Mouse (Mus musculus) lung, embryonic 15.5 days (tissue): Measurements from ENCODE around the gene Zbtb3. TPM values are rescaled to one million over a fixed set of nuclear protein-coding genes. Genes with fewer than 3 reads are reported as not detected.

Experiments
- ATAC-seq: fragments of 200-750 bp; cut with Nextera tagmentation; 2 replicates; pipeline ENCODE4 v1.8.0; 2017; ENCODE audit warnings: moderate number of reproducible peaks, borderline replicate concordance; ENCODE audit not compliant: low FRiP score, low TSS enrichment; ENCODE audit errors: extremely low read depth
- H3K27ac ChIP-seq: fragments of 300-500 bp; sonication (generic); 2 replicates; pipeline ENCODE4 v1.5.1; 2015; ENCODE audit warnings: moderate library complexity, mild to moderate bottlenecking, inconsistent platforms
- H3K27me3 ChIP-seq: fragments of 300-500 bp; sonication (generic); 2 replicates; pipeline ENCODE4 v1.6.1; 2015; ENCODE audit warnings: inconsistent platforms
- H3K36me3 ChIP-seq: fragments of 300-500 bp; sonication (generic); 2 replicates; pipeline ENCODE4 v1.6.1; 2015; ENCODE audit warnings: inconsistent platforms
- H3K4me1 ChIP-seq: fragments of 300-500 bp; sonication (generic); 2 replicates; pipeline ENCODE4 v1.6.1; 2015; ENCODE audit warnings: inconsistent platforms
- H3K4me2 ChIP-seq: fragments of 300-500 bp; sonication (generic); 2 replicates; pipeline ENCODE4 v1.6.1; 2015; ENCODE audit warnings: inconsistent platforms, mild to moderate bottlenecking, moderate library complexity
- H3K4me3 ChIP-seq: fragments of 300-500 bp; sonication (generic); 2 replicates; pipeline ENCODE4 v1.5.1; 2015; ENCODE audit warnings: mild to moderate bottlenecking, inconsistent platforms
- H3K9ac ChIP-seq: fragments of 300-500 bp; sonication (generic); 2 replicates; pipeline ENCODE4 v1.6.1; 2015; ENCODE audit warnings: inconsistent platforms
- H3K9me3 ChIP-seq: fragments of 300-500 bp; sonication (generic); 2 replicates; pipeline ENCODE4 v1.6.1; 2016; ENCODE audit warnings: inconsistent platforms
- whole genome bisulfite sequencing: fragments of 180-500 bp; shearing (Covaris S2); methylation state at CpG from one replicate; pipeline ENCODE4 v1.1.7; 2015; 5-methylcytosine and 5-hydroxymethylcytosine counted together
- polyA plus RNA-seq: library from polyadenylated mRNA; unstranded; fragments of >200 nt; fragmentation: Nextera tagmentation; extraction: Ambion mirVana; gene quantifications from 2 replicates; pipeline ENCODE4 v1.2.1, GENCODE M21; 2015

The Zbtb3 gene
- 5.7 and 6.4 TPM in 2 replicates for polyA plus RNA-seq

- ATAC-seq: peak; percentile 97
These were observed at the start of gene Zbtb3 for GRCm38 (mm10) chr19:8802130-8802821. Zbtb3 (plus strand) TSS chr19:8802555.

GRCm38 (mm10) chr19:8755652-8756051 lies 46.7 kb upstream of the Zbtb3 start:
- peaks cover 20% of the 10 kb centered on the region for H3K4me1 ChIP-seq
- H3K4me3 ChIP-seq: peak overlapping the region; percentile 67

More at GRCm38 (mm10) chr19:8802130-8802821, at the start of gene Zbtb3:
- peaks cover 22% of the 10 kb centered on the region; the same call in 1 of the 2 replicates for H3K36me3 ChIP-seq
- WGBS: under 1% methylated on average over 30 of the region's 30 CpGs
- peak within 1 kb of the TSS; percentile 92 for H3K27ac ChIP-seq
- H3K27me3 ChIP-seq: no peaks in the 10 kb centered on the region
- H3K4me1 ChIP-seq: peaks cover 22% of the 10 kb centered on the region
- peak within 1 kb of the TSS; percentile 60 for H3K9ac ChIP-seq
- H3K4me2 ChIP-seq: peak within 1 kb of the TSS; percentile 87
- no peaks in the 10 kb centered on the region for H3K9me3 ChIP-seq
- peak within 1 kb of the TSS; percentile 72 for H3K4me3 ChIP-seq

DNA sequence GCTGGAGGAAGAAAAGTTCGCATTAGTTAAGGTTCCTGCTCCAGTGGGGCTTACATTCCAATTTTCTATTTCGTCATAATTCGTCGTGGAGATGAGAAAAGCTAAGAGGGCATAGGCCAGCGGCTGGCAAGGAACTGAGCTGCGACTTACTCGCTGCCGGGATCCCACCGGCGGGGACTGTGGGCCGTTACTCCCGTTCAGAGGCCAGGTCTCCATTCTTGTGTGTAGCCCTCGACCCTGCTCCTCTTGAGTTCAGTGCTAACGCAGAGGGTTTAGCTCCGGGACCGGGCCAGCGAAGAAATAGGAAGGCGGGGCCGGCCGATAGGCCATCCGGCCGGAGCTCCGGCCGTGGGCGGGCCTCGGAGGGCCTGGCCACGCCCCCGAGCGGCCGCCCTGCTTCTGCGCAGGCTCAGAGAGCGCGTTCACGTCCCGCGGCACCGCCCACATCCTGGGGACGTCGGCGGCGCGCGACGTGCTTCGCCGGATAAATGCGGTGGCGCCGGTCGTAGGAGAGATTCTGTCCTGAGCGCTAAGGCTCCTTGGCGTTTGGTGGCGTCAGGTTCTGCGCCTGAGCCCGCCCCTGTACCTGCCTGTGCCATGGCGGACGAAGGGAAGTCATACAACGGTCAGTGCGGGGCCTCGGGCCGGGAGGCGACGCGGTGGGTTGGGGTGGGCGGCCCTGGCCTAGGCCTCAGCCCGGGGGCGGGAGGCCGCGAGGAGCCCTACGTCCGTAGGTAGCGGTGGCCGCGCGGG lies 45.5 kb upstream of the Zbtb3 start, which contains the start of gene Nxf1:
Gene Nxf1 (plus strand): TSS at position 439 of the 753 bp plus-strand sequence.
- peak within 1 kb of the TSS; percentile 67 for H3K4me3 ChIP-seq
- peak within 1 kb of the TSS; percentile 66 for H3K4me2 ChIP-seq
- H3K27me3 ChIP-seq: no peaks in the 10 kb centered on the region
- H3K9me3 ChIP-seq: no peaks in the 10 kb centered on the region
- peak within 1 kb of the TSS; percentile 87 for H3K27ac ChIP-seq
- WGBS: under 1% methylated on average over 74 of the region's 75 CpGs
- peaks cover 20% of the 10 kb centered on the region for H3K4me1 ChIP-seq
- H3K36me3 ChIP-seq: peaks cover 33% of the 10 kb centered on the region
- peak within 1 kb of the TSS; percentile 83 for H3K9ac ChIP-seq
- peak; percentile 95 for ATAC-seq

More at GRCm38 (mm10) chr19:8755652-8756051, 46.7 kb upstream of the Zbtb3 start:
- ATAC-seq: no peak
- Histone ChIP-seq H3K9ac (no peak overlapping the region), H3K27ac (no peak overlapping the region), H3K4me2 (peak overlapping the region; percentile 60), H3K36me3 (peaks cover 44% of the 10 kb centered on the region), H3K9me3 (no peaks in the 10 kb centered on the region), H3K27me3 (no peaks in the 10 kb centered on the region)
- 51% methylated on average over 3 of the region's 3 CpGs for WGBS

DNA sequence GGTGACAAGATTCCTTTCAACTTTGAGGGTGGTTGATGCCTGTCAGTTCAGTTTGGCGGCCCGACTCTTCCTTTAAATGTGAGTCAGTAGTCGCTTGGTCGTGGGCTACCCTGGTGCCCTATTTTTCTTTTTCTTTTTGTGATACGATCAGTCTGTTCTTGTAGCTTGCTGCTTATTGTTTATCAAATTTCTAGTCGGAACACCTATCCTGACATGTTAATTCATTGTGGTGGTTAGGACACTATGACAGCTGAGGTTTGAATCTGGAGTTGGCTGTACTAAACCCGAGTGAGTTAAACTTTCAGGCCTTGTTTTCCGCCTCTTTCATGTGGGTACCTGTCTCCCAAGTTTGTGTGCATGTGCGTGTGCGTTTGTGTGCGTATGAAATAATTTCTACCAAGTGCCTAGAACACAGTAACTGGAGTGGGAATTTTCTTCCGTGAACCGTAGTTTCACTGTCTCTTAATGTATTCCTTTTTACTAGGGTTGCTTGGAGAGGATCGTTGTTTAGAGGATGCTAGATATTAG lies 44.8 kb upstream of the Zbtb3 start:
- H3K9ac ChIP-seq: peak overlapping the region; percentile 83
- peaks cover 20% of the 10 kb centered on the region for H3K4me1 ChIP-seq
- 4% methylated on average over 14 of the region's 14 CpGs for WGBS
- no peaks in the 10 kb centered on the region for H3K9me3 ChIP-seq
- peak overlapping the region; percentile 67 for H3K4me3 ChIP-seq
- H3K4me2 ChIP-seq: peak overlapping the region; percentile 66
- H3K27ac ChIP-seq: peak overlapping the region; percentile 87
- H3K27me3 ChIP-seq: no peaks in the 10 kb centered on the region
- peaks cover 28% of the 10 kb centered on the region for H3K36me3 ChIP-seq
- no peak for ATAC-seq

DNA sequence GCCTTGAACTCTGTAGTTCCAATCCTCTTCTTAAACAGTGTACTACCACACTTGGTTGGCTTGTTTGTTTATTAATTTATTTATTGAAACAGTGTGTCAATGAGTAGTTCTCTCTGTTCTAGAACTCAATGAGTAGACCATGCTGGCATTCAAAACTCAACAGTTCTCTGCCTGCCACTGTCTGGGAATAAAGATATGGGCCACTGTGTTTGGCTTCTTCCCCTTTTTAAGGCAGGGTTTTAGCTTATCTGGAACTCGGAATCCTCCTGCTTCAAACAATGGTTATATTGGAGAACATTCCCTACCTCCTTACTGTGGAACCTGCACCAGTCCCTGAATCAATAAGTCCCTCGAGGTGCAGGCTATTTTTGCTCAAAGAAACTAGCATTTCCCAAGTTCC lies 43.5 kb upstream of the Zbtb3 start:
- no peaks in the 10 kb centered on the region for H3K9me3 ChIP-seq
- 84% methylated on average over 2 of the region's 2 CpGs for WGBS
- 0 out of 2 replicates have a peak overlapping the region, but pooled peaks have one; percentile 67 for H3K4me3 ChIP-seq
- no peak for ATAC-seq
- peak overlapping the region; percentile 66; the same call in 1 of the 2 replicates for H3K4me2 ChIP-seq
- H3K36me3 ChIP-seq: peaks cover 29% of the 10 kb centered on the region
- H3K9ac ChIP-seq: no peak overlapping the region
- peaks cover 20% of the 10 kb centered on the region for H3K4me1 ChIP-seq
- no peaks in the 10 kb centered on the region for H3K27me3 ChIP-seq
- no peak overlapping the region for H3K27ac ChIP-seq

DNA sequence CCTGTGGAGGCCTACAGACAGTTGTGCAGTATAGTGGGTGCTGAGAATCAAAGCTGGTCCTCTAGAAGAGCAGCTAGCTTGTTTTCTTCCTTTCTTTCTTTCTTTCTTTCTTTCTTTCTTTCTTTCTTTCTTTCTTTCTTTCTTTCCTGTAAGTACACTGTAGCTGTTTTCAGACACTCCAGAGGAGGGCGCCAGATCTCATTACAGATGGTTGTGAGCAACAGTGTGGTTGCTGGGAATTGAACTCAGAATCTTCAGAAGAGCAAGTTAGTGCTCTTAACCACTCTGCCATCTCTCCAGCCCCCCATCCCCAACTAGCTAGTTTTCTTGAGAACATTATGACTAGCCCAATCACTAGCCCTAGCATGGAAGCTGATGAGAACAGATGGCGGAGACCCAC lies 41.6 kb upstream of the Zbtb3 start:
- Histone ChIP-seq H3K4me2 (no peak overlapping the region), H3K36me3 (peaks cover 34% of the 10 kb centered on the region), H3K4me3 (no peak overlapping the region), H3K27ac (no peak overlapping the region), H3K9me3 (no peaks in the 10 kb centered on the region), H3K27me3 (no peaks in the 10 kb centered on the region), H3K9ac (no peak overlapping the region), H3K4me1 (peaks cover 15% of the 10 kb centered on the region)
- WGBS: 91% methylated on average over 2 of the region's 2 CpGs
- no peak for ATAC-seq

GRCm38 (mm10) chr19:8763276-8763675 lies 39.1 kb upstream of the Zbtb3 start:
- 89% methylated on average over 4 of the region's 4 CpGs for WGBS
- no peak for ATAC-seq
- H3K27me3 ChIP-seq: no peaks in the 10 kb centered on the region
- no peak overlapping the region for H3K9ac ChIP-seq
- H3K27ac ChIP-seq: no peak overlapping the region
- peaks cover 8% of the 10 kb centered on the region for H3K4me1 ChIP-seq
- H3K4me3 ChIP-seq: no peak overlapping the region
- no peak overlapping the region for H3K4me2 ChIP-seq
- H3K36me3 ChIP-seq: peaks cover 59% of the 10 kb centered on the region
- no peaks in the 10 kb centered on the region for H3K9me3 ChIP-seq

- Histone ChIP-seq H3K9ac (no peak overlapping the region), H3K9me3 (no peaks in the 10 kb centered on the region), H3K4me3 (no peak overlapping the region), H3K27ac (no peak overlapping the region), H3K27me3 (no peaks in the 10 kb centered on the region), H3K4me1 (peaks cover 4% of the 10 kb centered on the region; the same call in 1 of the 2 replicates), H3K4me2 (no peak overlapping the region), H3K36me3 (peaks cover 78% of the 10 kb centered on the region)
- 96% methylated on average over 9 of the region's 9 CpGs for WGBS
- ATAC-seq: no peak
These were observed 36.8 kb upstream of the Zbtb3 start for GRCm38 (mm10) chr19:8765562-8765961.

GRCm38 (mm10) chr19:8770567-8771270 lies 31.6 kb upstream of the Zbtb3 start, which contains the start of gene Tmem223:
Tmem223 (plus strand) TSS chr19:8770996.
- no peaks in the 10 kb centered on the region for H3K9me3 ChIP-seq
- peaks cover 31% of the 10 kb centered on the region for H3K4me1 ChIP-seq
- peak within 1 kb of the TSS; percentile 89 for H3K27ac ChIP-seq
- peak within 1 kb of the TSS; percentile 95 for H3K9ac ChIP-seq
- peak within 1 kb of the TSS; percentile 84 for H3K4me3 ChIP-seq
- H3K36me3 ChIP-seq: peaks cover 52% of the 10 kb centered on the region
- peak; percentile 44; the same call in 1 of the 2 replicates for ATAC-seq
- H3K27me3 ChIP-seq: no peaks in the 10 kb centered on the region
- 19% methylated on average over 29 of the region's 29 CpGs for WGBS
- H3K4me2 ChIP-seq: peak within 1 kb of the TSS; percentile 59

- H3K27ac ChIP-seq: peak overlapping the region; percentile 99; the same call in 1 of the 2 replicates
- ATAC-seq: no peak
- peaks cover 32% of the 10 kb centered on the region for H3K36me3 ChIP-seq
- H3K4me2 ChIP-seq: peak overlapping the region; percentile 87
- peak overlapping the region; percentile 67 for H3K4me3 ChIP-seq
- 65% methylated on average over 5 of the region's 5 CpGs for WGBS
- peaks cover 32% of the 10 kb centered on the region for H3K4me1 ChIP-seq
- H3K9ac ChIP-seq: peak overlapping the region; percentile 93
- no peaks in the 10 kb centered on the region for H3K27me3 ChIP-seq
- H3K9me3 ChIP-seq: no peaks in the 10 kb centered on the region
These were observed 29.4 kb upstream of the Zbtb3 start for GRCm38 (mm10) chr19:8772996-8773395.

DNA sequence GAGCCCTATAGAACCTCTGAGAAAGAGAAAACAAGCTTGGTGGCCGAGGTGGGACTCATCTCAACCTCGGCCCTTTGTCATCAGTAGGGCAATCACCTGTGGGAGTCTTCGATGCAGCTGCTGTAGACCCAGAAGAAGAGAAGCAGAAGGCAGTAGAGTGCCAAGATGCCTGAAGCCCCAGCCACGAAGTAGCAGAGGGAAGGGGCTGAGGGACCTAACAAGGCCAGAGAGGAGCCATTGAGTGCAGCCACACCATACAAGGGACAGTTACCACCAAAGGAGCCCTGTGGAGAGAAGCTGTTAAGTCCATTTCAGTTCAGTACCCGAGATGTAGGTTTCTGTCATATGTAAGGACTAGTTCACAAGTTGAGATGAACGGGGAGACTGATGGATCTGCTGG lies 28.9 kb upstream of the Zbtb3 start:
- H3K4me3 ChIP-seq: peak overlapping the region; percentile 67
- H3K36me3 ChIP-seq: peaks cover 30% of the 10 kb centered on the region
- peak overlapping the region; percentile 87 for H3K4me2 ChIP-seq
- H3K27me3 ChIP-seq: no peaks in the 10 kb centered on the region
- peaks cover 32% of the 10 kb centered on the region for H3K4me1 ChIP-seq
- 42% methylated on average over 6 of the region's 6 CpGs for WGBS
- H3K27ac ChIP-seq: peak overlapping the region; percentile 99
- no peaks in the 10 kb centered on the region for H3K9me3 ChIP-seq
- peak overlapping the region; percentile 93 for H3K9ac ChIP-seq
- no peak for ATAC-seq
